Mouse (Mus musculus) CD4-positive helper T cell, adult 2 months (primary cell): ENCODE measurements around the gene Gm14085.
"Not testable (repeated sequence)": the region's sequence is repeated elsewhere in the genome, so short reads cannot be mapped to it uniquely, and the experiment has no call there.

ENCODE experiments used
- DNase-seq: peaks from one replicate; pipeline ENCODE4 v3.0.0-alpha.2; 2012; ENCODE audit warnings: low read depth, missing footprints, low spot score

Gm14085 gene

DNA sequence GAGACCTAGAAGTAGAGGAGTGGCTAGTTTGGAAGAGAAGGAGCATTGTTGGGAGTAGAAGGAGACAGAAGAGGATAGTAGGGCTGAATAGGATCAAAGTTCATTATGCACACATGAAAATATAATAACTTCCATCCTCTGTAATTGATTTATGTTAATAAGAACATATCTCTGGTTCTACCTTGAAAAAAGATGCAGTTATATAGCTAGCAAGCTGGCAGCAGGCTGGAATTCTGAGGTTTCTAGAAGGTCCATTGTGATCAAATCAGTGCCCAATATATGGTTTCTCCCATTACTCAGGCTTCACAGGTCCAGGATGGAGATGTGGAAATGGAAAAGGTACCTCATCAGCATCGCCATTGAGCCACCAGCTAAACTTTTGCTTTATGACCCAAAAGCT is at the start of gene Gm14085:
Gene Gm14085, plus strand, starts transcription at position 301 of the 400 bp plus-strand sequence.
- DNase-seq: no peak

DNA sequence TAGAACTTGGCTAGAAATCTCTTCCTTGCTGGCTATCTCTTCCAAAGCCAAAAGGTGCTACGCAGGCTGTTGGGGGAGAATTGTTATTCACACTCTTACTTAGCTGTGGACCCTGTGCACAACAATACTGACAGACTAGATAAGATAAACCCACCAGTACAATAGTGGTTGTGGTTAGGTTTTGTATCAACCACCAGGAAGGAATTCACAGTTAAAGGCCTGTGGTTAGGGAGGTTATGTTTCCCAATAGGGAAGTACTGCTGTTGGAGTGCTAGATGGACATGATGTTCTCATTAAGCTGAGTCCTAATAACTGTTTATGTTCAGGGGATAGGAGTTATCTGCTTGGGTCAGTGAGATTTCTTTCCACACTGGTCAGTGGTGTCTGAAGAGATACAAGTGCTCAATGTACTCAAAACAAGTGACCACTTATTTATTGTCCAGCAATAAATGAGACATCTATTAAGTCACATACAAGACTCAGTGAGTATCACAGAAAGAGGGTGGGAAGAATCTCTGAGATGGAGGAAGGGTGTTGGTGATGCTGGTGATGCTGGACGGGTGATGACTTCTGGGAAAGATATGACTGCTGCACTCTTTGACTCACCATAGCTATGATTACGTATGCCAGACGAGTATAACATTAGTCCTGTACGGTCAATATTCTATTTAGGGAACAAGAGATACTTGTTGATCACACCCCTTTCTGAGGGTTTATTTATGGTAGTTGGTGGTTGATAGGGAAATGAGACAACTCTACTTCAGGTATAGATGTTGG is 45.8 kb upstream of the Gm14085 start:
- DNase-seq: not testable (repeated sequence)

DNA sequence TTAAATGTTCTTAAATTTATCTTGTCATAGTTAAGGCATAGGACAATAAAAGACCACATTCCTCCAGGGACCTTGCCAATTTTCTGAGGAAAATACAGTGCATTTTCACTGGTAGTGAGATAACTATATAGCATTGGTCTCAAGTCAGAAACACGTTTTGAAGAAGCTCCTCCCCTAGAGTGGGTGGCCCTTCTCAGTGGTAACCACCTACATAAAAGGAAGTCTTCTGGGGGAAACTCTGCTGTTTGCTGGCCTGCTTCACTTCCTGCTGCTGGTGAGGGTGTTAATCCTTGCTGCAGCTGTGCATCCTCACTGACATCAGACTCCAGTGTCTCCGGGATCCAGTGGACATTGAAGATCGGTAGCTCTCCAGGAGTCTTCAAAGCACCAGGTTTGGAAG is 44.2 kb upstream of the Gm14085 start:
- not testable (repeated sequence) for DNase-seq

DNA sequence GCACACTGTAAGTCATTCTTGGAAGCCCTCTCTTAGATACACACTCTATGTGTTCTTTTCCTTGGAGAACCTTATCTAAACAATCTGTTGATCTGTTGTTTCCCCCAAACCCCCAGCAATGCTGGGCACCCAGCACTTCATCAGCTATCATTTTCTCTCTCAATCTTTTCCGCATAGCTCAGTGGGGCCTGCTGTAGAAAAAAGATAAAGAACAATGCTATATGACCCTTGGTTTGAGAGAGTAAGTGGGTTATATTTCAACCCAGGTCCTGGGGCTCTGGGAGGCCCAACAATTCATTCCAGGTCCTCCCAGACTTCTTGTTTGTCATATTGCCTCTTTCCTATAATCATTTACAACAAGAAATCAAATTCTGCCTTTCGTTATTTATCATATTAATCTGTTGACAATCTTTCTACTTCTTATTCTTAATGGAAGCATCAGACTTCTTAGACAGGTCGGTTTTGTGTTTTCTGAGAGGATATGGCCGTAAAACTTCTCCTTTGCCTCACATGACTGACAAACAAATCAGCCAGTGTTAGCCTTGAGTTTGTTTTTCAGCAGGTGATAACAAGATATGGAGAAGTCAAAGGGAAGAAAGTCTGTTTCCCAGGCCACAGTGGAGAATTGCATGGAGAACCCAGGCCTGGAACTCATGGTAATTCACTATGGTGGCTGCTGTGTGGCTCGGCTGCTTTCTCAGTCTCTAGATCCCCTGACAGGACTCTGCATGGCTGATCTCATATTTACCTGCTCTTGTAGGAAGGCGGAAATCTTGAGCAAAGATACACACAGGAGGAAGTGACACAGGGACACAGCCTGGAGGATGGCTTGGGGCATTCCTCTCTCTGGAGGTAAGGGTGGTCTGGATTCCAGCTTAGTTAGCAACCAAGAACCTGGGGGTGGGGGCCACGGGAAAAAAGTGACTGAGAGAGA is 43.5 kb upstream of the Gm14085 start:
- no peak for DNase-seq

DNA sequence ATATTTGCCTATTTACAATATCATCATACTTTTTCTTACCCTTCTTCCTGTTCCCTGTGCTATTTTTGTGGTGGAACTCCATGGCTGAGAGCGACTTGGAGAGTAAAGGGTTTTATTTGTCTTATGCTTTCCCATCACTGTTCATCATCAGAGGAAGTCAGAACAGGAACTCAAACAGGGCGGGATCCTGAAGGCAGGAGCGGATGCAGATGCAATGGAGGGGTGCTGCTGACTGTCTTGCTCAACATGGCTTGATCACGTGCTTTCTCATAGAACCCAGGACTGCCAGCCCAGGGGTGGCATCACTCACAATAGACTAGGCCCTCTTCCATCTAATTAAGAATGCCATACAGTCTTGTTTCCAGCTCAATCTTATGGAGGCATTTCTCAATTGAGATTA is 34.4 kb upstream of the Gm14085 start:
- DNase-seq: no peak

DNA sequence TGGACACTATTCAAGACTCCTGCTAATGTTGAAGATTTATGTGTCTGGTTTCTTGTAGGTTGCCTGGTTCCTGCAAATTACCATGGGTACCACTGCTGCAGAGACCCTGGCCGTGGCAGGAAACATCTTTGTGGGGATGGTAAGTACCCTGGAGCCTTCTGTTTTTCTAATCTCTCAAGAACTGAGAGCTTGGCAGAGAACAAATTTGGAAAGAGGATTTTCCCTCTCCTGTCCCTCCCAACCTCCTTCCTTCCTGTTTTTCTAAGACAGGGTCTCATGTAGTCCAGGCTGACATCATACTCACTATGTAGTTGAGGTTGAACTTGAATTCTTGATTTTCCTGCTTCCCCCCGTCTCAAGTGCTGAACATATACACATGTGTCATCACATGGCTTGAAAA is 32.3 kb upstream of the Gm14085 start:
- no peak for DNase-seq

DNA sequence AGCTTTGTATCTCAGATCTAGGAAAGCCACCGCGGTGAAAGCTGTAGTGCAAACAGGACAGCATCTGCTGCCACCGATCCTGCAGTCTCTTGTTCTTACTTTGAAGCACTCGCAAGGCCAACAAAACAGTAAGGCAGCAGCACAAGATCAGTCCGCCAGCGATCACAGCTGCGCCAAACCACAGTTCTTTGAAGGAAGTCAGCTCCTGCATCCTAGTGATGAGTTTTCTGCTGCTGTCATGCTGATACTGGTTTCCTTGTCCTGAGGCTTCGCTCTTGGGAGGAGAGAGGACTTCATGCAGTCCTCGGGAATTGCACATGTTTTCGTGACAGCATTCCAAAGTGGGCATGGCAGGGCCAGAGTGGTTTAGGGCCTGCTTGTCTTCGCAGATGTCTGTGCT is 17.8 kb upstream of the Gm14085 start:
- DNase-seq: peak; percentile 66

DNA sequence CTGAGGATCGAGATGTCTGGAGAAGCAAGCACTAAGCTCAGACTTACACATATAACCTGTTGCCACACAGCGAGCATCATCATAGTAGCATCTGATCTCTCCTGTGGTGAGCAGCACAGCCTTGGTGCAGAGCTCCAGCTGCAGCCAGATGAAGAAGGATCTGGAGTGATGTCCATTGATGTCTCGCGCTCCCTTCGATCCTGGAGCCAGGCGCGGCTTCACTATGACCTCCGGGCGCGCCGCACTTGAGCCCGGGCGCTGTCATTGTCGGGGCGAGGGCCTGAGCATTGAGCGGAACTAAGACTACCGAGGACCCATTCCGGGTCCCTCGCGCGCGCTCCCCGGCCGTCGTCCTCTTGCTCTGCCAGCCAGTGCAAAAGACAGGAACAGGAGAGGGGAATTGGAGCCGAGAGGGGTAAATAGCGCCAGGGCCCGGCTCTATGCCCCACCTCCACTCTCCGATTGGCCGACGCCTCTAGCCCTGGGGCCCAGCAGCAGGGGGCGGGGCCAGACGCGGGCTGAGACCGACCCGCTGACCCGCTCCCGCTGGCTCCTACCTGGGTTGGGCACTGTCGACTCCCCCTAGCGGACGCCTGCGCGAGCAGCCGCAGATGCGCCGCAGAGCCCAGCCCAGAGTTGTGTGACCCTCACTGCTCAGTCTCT is 17.3 kb upstream of the Gm14085 start:
- peak; percentile 91 for DNase-seq

DNA sequence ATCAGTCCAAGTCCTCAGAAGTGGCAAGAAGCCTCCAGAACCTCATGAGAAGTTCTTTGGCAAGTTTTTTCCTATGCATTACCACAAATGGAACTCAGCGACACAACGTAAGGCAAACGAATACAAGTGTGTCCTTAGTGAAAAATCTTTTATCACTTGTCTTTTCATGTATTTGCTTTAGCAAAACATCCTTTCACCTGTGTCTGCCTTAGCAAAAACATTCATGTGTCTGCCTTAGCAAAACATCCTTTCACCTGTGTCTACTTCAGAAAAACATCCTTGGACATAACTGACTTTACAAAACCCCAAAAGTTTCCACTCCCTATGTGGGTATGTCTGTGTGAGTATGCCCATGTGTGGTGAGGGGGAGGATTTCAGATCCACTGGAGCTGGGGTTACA is 15.5 kb upstream of the Gm14085 start:
- DNase-seq: peak; percentile 83

DNA sequence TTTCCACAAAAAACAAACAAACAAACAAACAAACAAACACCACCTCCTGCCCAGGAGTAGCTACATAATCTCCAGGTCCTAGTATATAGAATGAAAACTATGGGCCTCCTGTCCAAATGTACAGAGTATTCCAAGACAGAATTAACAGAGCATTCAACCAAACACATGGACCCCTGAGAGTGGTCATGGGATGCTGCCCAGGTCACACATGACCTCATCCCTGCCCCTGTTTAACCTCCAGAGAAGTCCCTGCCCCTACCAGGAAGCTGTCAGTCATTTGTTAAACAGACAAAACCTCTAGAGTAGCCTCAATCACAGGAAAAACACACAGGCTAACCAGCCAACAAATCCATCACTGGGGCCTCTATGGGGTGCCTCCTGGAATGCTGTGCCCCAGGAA is 8.2 kb upstream of the Gm14085 start:
- no peak for DNase-seq

DNA sequence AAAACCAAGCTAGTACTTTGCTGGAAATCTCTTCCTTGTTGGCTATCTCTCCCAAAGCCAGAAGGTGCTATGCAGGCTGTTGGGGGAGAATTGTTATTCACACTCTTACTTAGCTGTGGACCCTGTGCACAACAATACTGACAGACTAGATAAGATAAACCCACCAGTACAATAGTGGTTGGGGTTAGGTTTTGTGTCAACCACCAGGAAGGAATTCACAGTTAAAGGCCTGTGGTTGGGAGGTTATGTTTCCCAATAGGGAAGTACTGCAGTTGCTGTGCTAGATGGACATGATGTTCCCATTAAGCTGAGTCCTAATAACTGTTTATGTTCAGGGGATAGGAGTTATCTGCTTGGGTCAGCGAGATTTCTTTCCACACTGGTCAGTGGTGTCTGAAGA is 954 bp upstream of the Gm14085 start:
- DNase-seq: not testable (repeated sequence)

DNA sequence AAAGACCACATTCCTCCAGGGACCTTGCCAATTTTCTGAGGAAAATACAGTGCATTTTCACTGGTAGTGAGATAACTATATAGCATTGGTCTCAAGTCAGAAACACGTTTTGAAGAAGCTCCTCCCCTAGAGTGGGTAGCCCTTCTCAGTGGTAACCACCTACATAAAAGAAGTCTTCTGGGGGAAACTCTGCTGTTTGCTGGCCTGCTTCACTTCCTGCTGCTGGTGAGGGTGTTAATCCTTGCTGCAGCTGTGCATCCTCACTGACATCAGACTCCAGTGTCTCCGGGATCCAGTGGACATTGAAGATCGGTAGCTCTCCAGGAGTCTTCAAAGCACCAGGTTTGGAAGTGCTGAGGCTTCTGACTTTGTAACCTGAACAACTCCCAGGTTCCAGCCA is 913 bp downstream of the Gm14085 start:
- not testable (repeated sequence) for DNase-seq

DNA sequence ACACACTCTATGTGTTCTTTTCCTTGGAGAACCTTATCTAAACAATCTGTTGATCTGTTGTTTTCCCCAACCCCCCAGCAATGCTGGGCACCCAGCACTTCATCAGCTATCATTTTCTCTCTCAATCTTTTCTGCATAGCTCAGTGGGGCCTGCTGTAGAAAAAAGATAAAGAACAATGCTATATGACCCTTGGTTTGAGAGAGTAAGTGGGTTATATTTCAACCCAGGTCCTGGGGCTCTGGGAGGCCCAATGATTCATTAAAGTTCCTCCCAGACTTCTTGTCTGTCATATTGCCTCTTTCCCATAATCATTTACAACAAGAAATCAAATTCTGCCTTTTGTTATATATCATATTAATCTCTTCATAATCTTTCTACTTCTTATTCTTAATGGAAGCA is 1.4 kb downstream of the Gm14085 start:
- DNase-seq: not testable (repeated sequence)

DNA sequence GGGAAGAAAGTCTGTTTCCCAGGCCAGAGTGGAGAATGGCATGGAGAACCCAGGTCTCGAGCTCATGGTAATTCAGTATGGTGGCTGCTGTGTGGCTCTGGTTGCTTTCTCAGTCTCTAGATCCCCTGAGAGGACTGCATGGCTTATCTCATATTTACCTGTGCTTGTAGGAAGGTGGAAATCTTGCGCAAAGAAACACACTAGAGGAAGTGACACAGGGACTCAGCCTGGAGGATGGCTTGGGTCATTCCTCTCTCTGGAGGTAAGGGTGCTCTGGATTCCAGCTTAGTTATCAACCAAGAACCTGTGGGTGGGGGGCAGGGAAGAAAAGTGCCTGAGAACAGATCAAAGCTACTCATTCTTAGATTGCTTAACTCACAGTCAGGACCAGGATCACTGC is 1.9 kb downstream of the Gm14085 start:
- DNase-seq: no peak

DNA sequence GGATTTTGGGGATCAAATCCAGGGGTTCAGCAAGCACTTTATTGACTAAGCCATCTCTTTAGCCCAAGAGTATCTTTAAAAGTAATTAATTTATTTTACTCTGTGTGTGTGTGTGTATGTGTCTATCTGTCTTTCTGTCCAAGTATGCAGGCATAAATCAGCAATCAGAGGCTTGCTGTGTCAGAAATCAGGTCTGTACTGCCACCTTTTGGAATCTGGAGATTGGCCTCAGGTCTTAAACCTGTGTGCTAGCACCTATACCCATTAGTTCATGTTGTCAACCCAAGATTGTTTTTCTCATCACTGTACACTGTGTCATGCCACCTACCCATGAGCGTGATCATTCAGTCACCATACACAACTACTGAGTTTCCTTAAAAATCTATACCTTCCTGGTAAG is 45.0 kb downstream of the Gm14085 start:
- peak; percentile 39 for DNase-seq

DNA sequence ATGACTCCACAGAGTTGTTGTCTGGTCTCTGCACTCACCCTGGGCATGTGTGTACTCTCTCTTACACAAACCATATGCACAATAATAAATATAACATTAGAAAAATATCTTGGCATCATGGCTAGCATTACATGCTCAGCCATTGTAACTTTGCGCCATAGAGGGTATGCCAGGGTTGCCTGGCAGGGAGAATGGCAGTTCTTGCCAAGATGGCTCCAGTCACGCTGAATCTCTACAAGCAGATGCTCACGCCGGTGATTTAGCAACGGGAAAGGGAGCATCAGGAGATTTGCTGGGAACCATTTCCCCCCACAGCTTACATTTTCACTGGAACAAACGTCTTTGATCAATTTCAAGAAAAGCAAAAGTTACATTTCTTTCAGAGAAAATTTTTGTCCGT is 46.5 kb downstream of the Gm14085 start:
- no peak for DNase-seq

DNA sequence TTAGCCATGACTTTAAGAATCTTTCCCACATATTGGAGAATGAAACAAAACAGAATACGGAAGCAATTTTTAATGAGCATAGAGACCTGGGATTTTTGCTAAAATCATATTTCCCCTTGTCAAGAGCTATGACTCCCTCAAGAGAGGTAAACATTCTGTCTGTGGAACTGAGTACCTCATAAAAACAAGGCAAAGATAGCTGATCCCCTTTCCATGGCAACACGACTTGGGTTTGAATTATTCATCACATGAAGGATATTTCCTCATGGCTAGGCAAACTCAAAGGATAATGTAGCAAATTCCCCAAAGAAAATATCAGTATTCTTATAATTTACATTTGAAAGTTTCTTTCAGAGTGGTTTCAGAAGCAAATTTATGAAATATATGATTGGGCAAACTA is 47.0 kb downstream of the Gm14085 start:
- DNase-seq: no peak

DNA sequence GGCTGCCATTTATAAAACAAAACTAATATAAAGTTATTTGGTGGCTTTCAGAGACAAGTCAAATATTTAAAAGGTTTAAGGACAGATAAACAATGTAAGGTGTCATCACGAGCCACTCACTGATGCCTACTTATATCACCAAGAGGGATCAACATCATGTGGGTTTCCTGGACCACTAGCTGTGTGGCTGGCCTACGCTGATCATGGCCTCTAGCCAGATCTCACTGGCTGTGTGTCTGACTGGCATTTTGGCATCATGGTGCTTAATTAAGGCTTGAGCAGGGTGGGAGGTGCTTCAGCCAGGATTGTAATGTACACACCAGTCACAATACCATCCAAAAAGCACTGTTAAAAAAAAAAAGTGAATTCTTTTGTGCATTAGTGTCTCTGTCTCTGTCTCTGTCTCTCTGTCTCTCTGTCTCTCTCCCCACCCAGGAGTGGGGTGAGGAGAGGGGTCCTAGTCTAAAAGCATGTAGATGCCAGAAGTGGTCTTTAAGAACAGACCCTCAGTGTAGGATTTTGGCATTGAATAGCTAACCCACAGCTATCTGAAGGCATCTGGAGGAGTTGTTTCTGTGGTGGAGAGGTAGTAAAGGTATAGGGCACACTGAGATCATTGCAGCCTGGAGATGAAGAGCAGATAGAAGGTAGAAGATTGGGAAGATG is 47.5 kb downstream of the Gm14085 start:
- DNase-seq: no peak

DNA sequence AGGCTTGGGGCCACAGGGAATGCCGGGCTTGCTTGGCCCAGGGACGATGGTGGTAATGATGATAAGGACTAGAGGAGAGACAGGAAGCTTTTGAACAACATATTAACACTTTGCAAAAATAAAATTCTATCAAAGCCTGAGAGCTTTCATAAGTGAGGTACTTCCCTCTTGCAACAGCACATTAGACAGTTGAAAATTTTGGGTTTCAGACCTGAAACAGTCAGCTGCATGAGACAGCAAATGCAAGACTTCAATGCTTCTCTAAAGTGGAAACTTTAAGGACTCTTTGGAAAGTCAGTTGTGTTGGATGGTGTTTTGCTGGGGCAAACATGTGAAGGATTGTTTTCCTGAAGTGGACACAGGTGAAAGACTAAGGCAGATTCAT is 48.1 kb downstream of the Gm14085 start:
- no peak for DNase-seq

DNA sequence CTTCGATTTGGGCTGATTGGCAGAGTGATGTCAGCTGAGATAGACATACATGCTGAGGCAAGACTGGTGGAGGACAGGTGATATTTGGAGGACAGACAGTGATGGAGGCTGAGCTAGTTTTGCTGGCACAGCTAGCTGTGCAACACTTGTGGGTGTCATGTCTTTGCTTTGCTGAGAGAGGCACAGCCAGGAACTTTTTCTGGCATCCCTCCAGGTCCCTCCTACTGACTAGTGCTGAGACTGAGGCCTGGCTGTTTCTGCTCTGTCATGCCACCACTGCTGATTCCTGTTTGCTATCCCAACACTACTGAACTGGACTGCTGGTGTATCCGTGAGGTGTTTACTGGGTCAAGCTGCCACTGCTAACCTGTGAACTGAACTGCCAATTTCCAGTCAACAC is 48.6 kb downstream of the Gm14085 start:
- no peak for DNase-seq

DNA sequence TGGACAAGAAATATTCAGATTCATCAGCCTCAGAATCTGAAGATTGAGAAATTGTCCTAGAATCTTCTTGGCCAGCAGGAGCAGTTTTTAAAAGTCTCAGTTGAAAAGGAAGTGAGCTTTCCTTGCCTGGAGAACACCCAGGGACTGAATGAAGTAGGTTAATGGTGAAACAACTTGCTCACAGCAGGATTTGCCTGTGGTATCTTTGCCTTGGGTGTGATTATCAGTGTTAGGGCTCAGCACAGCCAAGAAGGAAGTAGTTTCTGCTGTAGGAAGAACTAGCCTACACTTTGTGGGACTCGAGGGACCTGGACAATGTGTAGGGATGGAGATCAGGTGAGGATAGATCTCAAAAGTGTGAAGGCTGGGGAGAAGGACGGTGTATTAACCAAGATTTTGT is 49.9 kb downstream of the Gm14085 start:
- no peak for DNase-seq

DNA sequence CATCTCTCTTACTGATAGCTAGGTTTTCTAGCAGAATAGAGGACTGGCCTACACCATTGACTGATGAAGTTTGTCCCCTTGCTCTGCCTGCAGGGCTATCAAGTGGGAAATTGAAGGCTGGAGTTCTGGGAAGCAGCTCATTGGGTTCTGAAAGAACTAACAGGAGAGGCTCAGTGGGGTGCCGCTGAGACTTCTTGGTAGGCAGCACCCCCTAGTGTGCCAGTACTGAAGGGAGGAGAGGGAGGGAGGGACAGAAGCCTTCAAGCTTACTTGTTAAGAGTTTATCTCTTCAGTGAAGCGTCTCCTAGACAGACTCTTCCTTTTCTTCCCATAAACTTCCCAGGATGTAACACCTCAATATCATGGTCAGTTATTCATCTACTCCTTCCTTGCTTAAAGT is 73.6 kb downstream of the Gm14085 start:
- peak; percentile 54 for DNase-seq
